Mouse (Mus musculus) retina, adult 2 months (tissue): ENCODE data around the gene St3gal2.
"Not testable (repeated sequence)": the region's sequence is repeated elsewhere in the genome, so short reads cannot be mapped to it uniquely, and the experiment has no call there.

ENCODE experiments used
- DNase-seq: peaks from one replicate; pipeline ENCODE4 v3.0.0-alpha.2; 2012; ENCODE audit warnings: low read depth, low spot score

St3gal2 gene

GRCm38 (mm10) chr8:110944276-110944876 lies 24.7 kb downstream of the St3gal2 start:
- DNase-seq: no peak

- DNase-seq: no peak
Measured at GRCm38 (mm10) chr8:110945716-110946115, 26.0 kb downstream of the St3gal2 start.

GRCm38 (mm10) chr8:110950065-110950484 lies 30.4 kb downstream of the St3gal2 start:
- no peak for DNase-seq

- no peak for DNase-seq
Measured at GRCm38 (mm10) chr8:110954776-110955175, 35.1 kb downstream of the St3gal2 start.

GRCm38 (mm10) chr8:110956619-110957450 lies 37.1 kb downstream of the St3gal2 start:
- no peak for DNase-seq

- DNase-seq: no peak
Measured at GRCm38 (mm10) chr8:110957471-110957870, 37.7 kb downstream of the St3gal2 start.

GRCm38 (mm10) chr8:110958135-110958534 lies 38.4 kb downstream of the St3gal2 start:
- DNase-seq: no peak

- DNase-seq: not testable (repeated sequence)
Measured at GRCm38 (mm10) chr8:110958553-110958952, 38.8 kb downstream of the St3gal2 start.

- no peak for DNase-seq
Measured at GRCm38 (mm10) chr8:110959071-110959780, 39.5 kb downstream of the St3gal2 start.

- no peak for DNase-seq
Measured at GRCm38 (mm10) chr8:110959906-110960305, 40.2 kb downstream of the St3gal2 start.

- DNase-seq: no peak
Measured at GRCm38 (mm10) chr8:110963051-110963450, 43.3 kb downstream of the St3gal2 start.

- DNase-seq: no peak
Measured at GRCm38 (mm10) chr8:110964666-110965065, 44.9 kb downstream of the St3gal2 start.

GRCm38 (mm10) chr8:110965594-110965993 lies 45.9 kb downstream of the St3gal2 start:
- DNase-seq: no peak

GRCm38 (mm10) chr8:110966586-110966985 lies 46.9 kb downstream of the St3gal2 start:
- DNase-seq: no peak

- no peak for DNase-seq
Measured at GRCm38 (mm10) chr8:110967326-110967725, 47.6 kb downstream of the St3gal2 start.

GRCm38 (mm10) chr8:110969910-110970770 lies 50.4 kb downstream of the St3gal2 start:
- DNase-seq: peak; percentile 79

GRCm38 (mm10) chr8:110976532-110976931 lies 56.8 kb downstream of the St3gal2 start:
- DNase-seq: not testable (repeated sequence)

- DNase-seq: not testable (repeated sequence)
Measured at GRCm38 (mm10) chr8:110977987-110978386, 58.3 kb downstream of the St3gal2 start.

GRCm38 (mm10) chr8:110981304-110981703 lies 61.6 kb downstream of the St3gal2 start:
- DNase-seq: no peak

GRCm38 (mm10) chr8:110987805-110988744 lies 68.4 kb downstream of the St3gal2 start:
- DNase-seq: no peak
